Mouse (Mus musculus): Measurements from ENCODE around the gene Prkd1.
"Not testable (repeated sequence)": the region's sequence is repeated elsewhere in the genome, so short reads cannot be mapped to it uniquely, and the experiment has no call there.

The Prkd1 gene

DNA sequence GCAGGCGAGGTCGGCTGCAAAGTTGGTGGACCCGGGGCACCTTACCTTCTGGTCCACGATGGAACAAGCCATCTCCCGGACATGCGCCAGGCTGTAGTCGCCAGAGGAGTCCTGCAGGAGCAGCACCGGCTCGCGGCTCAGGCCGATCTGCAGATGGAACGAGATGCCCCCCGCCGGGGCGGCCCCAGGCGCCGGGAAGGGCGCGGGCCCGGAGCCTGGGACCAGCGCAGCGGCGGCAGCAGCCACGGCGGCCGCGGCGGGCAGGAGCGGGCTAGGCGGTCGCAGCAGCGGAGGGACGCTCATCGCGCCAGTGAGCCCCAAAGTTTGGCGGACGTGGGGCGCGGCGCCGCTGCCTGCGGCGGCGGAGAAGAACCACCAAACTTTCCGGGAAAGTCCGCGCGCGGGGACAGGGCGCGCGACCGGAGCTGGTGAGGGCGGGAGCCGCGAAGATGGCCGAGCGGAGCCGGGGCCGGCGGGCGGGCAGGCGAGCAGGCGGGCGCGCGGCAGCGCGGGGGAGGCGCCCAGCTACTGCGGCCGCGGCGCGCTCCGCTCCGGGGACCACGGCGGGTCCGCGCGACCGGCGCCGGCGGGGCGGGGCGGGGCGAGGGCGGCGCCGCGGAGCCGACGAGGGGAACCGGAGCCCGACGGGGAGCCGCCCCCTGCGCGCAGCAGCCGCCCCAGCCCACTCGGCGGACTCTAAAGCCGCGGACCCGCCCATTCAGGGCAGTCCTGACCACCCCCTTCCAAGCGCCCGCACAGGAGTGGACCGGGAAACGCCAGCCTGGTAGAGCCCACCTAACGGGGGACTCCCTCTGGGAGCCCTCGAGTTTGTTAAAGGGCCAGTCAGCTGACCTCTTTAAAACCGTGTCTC lies at the start of gene Prkd1:
Gene Prkd1 (minus strand): TSS at position 428 of the 871 bp plus-strand sequence.
- in situ Hi-C loops (cut with MboI, MseI): loop anchor here in 1 of 2 experiments (10.0 kb wide), 1 partner anchor 1934 kb away; no protein-coding TSS in a partner anchor

DNA sequence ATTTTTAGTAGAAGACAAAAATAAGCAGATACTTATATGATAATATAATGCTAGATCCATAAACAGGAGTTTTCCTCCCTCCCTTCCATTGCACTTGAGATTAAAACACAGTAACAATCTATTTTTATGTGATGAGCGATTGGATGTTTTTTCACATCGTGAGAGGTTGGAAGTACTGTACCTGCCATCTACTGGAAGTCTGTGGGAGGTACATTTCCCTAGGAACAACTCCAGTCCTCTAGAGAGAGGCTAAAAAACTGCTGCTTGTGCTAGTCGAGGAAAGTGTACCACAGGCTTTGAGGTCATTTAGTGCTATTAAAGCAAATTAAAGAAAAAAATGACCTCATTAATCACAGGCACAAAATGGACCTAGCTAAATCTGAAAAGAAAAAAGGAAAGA lies 48.6 kb upstream of the Prkd1 start:
- in situ Hi-C loops (cut with MboI, MseI): no loop called here

DNA sequence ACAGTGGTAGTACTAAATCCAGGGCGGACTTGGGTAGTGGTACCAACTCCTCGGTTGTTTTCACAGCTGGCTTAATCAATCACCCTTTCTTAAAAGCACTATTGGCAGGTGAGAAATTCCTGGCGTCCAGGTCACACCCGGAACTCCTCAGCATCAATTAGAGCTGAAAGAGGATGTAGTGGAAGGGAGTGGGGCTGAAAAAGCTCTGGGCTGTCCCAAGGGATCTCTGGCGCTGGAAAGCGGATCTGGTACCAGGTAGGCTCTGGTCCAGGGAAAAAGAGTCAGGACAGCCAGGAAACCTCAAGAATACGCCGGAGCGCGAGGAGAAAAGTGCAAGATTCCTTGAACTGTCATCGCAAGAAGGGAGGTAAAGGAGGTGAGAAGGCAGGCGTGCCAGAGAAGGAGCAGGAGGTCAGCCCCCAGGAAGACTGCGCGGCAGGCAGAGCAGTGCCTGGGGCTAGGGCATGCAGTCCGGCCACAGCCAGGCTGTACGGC lies 675 bp downstream of the Prkd1 start:
- in situ Hi-C loops (cut with MboI, MseI): loop anchor here in 1 of 2 experiments (10.0 kb wide), 1 partner anchor 1933 kb away; no protein-coding TSS in a partner anchor

DNA sequence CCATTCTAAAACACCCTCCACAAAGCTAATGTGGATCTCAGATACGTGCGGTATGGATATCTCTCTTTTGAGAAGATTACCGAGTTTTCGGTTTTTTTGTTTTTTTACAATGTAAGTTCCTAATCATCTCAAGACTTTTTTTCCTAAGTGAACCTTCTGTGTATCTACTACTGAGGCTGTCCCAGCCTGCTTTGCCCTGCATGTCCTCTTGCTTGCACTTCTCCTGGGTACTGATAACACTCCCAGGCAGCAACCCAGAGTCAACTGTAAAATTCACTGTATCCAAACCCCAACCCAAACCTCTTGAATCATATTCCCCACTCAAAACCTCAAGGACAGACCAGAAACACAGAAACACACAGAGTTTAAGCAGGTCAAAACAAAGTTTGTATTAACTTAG lies 2.0 kb downstream of the Prkd1 start:
- in situ Hi-C loops (cut with MboI, MseI): loop anchor here in 1 of 2 experiments (10.0 kb wide), 1 partner anchor 1932 kb away; no protein-coding TSS in a partner anchor

DNA sequence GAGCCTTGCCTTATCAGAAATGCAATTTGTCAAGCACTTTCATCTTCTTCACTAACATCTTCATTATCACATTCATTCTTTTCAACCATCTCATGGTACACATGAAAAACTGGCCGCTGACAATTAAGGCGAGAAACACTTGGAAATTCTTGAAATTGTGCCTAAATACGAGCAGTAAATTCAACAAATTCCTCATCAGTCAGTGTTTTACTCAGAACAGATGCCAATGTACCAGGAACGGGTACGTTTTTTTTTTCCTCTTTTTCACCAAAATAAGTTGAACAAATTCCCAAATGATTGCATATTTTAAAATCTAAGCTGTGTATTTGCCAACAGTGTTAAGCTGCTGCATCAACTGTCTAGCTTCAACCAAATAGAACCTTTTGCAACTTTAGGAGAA lies 6.2 kb downstream of the Prkd1 start:
- in situ Hi-C loops (cut with MboI, MseI): loop anchor here in 1 of 2 experiments (10.0 kb wide), 1 partner anchor 1928 kb away; no protein-coding TSS in a partner anchor

DNA sequence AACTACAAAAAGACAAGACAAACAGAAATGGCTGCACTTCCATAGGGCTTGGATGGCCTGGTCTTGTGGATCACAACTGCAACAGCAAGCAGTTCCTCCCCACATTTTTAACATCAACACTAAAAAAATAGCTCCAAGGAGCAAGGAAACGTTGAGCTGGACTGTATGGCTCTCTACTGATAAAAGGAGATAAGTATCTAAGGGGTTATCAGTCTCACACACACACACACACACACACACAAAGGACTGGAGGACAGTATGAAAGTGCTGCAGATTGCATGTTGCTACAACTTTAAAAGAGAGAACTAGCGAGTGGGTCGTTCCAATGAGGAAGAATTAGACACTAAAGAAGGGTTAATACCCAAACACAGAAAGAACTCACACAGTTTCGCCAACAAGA lies 8.7 kb downstream of the Prkd1 start:
- in situ Hi-C loops (cut with MboI, MseI): loop anchor here in 1 of 2 experiments (10.0 kb wide), 1 partner anchor 1925 kb away; no protein-coding TSS in a partner anchor

DNA sequence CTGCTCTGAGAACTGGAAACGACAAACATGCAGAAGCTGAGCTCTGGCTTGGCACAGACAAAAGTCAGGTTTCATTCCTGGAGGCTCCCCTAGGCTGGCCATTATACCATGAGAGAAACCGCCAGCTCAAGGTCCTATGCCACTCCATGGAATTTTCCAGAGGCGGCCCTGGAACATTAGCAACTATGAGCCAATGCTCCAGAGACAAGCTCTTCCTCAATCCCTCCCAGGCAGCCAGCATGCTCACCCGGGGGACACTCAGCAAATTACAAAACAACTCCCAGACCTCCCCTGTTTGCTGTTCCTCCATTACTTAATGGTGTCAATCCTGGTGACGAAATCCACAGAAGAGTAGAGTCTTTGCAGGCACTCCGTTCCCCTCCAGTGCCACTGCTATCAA lies 14.5 kb downstream of the Prkd1 start:
- in situ Hi-C loops (cut with MboI, MseI): no loop called here

DNA sequence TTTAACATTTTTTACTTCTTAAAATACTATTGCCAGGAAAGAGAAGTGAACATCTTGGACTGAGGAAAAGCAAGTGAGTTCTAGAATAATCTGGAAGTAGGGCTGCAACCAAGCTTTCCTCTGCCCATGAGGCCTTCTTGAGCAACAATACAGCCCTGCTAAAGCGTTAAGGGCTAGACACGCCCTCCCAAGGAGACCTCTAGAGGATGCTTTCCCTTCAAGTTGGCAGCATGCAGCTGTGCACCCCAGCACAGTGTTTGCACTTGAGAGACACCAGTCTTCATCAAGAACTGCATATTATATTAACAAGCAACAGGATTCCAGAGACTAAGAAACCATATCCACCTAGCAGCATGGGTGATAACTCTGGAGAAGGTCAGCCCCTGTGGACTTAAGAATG lies 22.8 kb downstream of the Prkd1 start:
- in situ Hi-C loops (cut with MboI, MseI): not testable (repeated sequence)

DNA sequence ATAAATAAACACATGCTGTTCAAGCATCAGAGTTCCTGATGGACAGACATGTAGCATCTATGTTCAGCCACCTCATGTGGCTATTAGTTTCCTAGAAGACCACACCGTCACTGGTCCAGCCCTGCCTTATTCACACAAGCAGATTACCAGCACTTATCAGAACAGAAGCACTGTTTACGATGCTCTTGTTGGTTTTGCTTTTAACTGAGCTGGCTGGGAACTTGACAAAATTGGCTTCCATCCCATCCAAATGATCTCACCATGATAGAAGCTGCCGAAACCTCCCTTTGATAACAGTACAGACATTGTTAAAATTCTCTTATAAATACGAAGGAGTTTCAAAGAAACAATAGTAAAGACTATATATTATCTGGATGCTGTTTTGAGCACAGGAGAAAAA lies 24.7 kb downstream of the Prkd1 start:
- in situ Hi-C loops (cut with MboI, MseI): no loop called here

DNA sequence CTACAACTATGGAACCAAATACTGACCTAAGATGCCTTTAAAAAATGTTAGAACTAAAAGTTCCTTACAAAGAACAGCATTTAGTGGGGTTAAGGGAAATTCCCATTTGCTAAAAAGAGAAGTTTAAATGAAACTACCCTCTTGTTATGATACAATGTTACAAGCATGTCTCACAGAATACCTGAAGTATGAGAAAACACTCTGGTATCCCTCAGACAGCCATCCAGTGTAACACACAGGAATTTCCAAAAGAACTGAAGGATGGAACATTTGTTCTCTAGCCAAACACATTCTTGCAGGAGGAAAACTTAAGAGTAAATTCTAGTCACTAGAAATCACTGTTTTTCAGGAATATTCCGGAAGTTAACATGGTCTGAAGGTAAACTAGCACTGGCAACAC lies 33.0 kb downstream of the Prkd1 start:
- in situ Hi-C loops (cut with MboI, MseI): no loop called here

DNA sequence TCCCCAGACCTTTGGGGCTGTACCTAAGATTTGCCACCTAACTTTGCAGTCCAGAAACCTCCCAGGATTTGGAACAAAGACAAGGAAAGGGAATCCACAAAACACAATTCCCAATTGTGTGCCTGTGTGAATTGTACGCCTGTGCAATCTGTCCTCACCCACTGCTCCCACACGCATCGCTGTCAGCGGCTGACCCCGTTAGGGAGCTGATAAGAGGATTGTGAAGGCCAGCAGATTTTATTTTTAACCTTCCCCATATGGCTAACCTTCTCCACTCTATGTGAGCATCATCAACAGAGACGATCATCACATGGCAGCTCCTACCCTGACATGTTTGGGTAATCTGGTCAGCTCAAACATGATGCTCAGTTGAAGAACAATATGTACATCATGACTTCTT lies 34.6 kb downstream of the Prkd1 start:
- in situ Hi-C loops (cut with MboI, MseI): no loop called here

DNA sequence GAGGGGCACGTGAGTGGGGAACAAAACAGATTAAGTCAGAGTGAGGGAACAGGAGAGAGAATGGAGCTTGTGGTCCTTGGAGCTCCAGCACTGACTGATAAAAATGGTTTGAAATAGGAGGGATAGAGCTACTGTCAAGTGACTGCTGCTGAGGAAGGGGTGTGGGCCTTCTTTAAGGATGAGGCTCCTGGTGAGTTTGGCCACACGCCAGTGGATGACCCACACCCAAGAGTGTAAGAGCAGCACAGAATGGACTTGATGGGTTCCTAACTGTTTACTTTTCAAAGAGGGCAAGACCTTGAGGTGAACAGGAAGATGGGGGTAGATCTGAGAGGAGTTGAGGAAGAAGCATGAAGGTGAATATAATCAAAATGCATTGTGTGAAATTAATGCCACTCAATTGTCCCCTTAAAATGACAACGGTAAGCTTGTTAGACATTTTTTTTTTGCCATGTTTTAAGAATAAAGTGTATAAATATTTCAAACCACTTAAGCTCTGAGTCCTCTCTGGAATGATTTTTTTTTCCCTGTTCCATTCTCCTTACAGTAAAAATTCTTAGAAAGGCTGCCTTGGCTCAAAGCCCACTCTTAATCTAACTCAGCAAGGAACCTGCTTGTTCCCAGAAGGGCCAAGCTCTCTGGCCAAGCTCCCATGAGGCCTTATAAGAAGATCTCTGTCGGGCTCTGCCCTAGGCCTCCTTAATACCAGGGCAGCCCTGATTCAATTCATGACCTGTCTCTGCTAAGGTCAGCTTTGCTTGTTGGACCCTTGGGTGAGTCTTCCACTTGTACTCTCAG lies 42.0 kb downstream of the Prkd1 start:
- in situ Hi-C loops (cut with MboI, MseI): no loop called here

DNA sequence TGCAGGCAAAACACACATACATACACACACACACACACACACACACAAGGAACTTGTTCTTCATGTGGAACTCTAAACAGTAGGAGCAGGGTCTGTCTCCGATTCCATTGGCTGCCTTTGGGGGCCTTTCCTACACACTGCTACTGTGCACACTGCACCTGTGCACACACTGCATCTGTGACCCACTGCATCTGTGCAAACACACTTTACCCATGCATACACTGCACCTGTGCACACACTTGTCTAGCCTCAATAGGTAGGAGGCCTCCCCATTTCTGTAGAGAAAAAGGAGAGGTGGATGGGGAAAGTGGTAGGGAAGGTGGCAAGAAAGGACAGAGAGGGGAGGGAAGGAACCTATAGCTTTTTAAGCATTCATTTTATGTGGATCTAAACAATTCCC lies 49.5 kb downstream of the Prkd1 start:
- in situ Hi-C loops (cut with MboI, MseI): no loop called here

DNA sequence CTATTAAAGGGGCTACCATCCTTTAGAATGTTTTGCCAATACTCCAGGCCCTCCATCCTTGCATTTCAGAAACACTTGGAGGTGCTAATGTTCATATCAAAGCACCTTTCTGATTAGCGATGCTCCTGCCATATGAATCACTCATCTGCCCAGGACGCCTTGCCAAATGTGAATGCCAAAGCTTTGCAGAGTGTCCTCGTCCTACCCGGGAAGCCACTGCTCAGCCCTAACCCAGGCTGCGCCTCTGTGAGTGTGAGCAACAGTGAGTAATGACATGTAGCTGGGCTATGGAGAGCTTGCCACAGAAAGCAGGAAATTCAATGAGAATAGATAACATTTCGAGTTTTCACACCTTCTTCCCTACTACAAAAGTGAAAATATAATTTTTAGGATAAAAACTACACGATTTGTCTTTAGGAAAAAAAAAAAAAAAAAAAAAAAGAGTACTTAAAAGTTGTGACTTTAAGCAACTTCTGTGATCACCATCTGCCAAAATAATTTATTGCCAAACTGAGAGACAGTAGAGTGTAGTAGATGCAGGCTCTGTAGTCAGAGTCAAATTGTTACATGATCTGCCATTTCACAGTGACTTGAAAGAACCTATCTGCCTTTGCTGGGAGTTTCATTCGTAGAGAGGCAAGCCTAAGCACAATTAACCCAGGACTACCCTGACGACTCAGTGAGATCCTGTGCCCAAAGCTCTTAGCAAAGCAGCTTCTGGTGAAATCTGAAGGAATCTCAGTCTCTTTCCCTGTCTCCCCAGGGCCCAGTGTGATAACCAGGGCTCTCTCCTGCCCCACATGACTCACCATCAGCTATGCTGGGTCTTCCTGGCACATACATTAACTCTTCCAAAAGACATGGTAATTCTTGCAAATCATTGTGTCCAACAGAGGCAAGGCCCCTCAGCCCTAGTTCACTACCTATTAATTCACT lies 50.6 kb downstream of the Prkd1 start:
- in situ Hi-C loops (cut with MboI, MseI): no loop called here

DNA sequence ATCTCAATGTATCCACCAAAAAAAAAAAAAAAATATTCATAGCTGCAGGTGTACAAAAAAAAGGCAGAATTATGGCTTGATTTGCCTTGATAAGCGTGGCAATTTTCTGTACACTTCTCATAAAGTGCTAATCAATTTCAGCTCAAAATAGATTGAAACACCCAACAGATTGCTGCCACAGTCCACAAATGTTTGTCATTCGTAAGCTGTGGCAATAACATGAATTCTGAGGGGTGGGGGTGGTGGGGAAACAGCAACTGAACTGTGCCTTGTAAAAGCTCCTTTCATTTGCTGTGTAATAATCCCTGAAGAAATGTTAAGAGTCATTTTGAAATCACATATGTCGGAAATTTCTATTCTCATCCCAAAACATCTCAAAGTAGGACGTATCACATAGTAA lies 51.4 kb downstream of the Prkd1 start:
- in situ Hi-C loops (cut with MboI, MseI): no loop called here

DNA sequence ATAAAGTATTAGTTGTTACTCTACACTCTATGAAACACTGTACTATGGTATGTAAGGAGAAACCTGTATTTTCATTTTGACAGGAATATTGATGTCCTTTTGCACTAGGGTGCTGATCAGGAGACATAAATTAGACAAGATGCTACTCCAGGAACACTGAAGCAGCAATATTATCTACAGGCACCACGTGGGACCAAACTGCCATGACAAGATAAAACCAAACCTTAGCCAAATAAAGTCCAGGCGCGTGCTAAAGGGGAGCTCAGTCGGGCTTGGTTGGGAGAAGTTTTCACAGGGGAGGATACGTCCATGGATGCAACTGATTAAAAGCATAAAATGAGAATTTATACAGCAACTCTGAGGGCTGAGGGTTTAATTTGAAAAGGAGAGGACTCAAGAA lies 53.1 kb downstream of the Prkd1 start:
- in situ Hi-C loops (cut with MboI, MseI): no loop called here

DNA sequence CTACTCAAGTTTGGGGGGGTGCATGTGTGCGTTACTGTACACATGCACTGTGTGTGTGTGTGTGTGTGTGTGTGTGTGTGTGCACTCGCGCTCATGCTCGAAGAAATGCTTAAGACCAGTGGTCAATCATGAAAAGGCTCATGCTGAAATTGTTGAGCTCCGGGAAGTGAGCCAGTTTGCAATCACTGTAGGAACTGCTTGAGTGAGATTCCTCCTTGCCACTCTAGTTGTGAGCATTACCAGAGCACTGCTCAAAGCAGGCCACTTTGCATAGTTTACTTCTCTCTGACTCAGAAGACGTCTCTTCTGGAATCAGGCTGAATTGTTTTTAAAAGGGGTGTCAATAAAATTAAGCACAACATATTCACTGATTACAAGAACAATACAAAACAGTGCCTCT lies 54.4 kb downstream of the Prkd1 start:
- in situ Hi-C loops (cut with MboI, MseI): no loop called here

DNA sequence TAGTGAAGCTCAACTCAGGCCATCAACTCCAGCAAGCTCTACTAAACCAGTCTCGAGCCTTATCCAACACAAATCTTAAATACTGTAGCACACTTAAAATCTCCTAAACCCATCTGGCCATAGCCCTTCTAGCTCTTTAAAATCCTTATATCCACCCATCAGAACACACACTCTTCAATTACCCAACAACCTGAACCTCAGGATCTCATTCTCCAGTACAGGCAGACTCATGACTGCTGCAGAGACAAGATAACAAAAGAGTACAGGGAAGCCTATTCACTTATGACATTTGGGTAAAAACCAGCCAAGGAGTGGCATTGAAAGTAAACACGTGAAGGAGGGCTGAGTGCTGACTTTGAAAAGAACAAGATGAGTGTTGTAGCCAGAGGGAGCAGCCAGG lies 55.4 kb downstream of the Prkd1 start:
- in situ Hi-C loops (cut with MboI, MseI): no loop called here

DNA sequence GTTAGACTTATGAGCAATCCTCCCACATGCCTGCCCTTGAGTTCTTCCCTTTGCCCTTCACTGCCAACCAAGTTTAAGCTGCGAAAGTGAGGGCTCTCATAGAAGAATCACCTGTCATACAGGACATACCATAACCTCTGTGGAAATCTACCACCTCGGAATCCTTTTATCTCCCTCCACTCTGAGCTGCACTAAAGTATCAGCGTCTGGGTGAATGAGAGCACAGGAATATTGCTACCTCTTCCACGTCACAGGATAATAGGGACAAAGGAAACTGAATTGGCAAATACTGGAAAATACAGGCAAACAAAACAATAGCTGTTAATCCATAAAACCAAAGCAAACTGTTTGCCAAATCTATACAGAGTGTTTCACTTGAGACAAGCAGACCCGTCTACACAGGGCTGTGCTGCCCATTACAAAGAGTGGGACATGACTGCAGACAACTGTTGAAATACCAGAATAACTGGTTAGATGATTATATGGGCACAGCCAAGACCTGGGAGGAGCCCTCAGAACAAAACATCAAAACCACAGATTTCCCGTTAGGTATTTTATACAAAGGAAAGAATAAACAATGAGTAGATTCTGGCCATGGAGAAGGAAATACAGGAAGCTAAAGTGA lies 60.6 kb downstream of the Prkd1 start:
- in situ Hi-C loops (cut with MboI, MseI): no loop called here

DNA sequence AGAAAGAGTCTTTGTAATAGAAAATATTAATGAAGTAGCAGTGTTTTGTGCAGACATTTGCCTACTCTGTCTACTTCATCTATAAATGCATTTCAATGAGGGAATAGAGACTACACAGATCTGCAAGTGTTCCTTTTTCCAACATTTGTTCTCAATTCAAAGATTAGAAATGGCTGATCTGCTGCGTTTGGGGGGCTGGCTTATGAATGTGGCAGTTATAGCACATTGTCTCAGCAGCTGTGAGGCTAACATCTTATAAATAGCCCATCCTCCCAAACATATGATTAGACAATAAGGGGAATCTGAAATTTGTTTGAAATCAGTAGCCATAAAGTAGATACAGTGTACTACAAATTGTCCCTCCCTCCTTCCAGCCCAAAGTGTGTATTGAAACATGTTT lies 83.7 kb downstream of the Prkd1 start:
- in situ Hi-C loops (cut with MboI, MseI): no loop called here

DNA sequence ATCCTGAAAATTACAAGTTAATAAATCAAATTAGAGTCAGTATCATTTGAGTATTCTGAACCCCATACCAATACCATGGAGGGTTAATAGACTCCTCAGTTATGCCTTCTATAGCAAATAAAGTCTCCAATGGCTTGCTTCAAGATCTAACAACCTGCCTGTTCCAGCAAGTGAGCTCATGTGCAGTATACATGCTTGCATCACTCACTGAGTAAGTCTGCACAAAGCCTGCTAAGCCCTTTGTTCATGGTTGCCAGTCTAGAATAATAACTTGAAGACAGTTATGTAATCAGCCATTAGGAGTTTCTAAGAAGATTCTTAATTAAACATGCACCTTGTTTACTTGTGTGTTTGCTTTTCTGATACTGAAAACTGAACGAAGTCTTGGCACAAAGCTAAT lies 88.4 kb downstream of the Prkd1 start:
- in situ Hi-C loops (cut with MboI, MseI): no loop called here

Data from T-helper 17 cell (primary cell).